Mouse (Mus musculus): Measurements from ENCODE around the gene Cebpb. TPM values are rescaled to one million over a fixed set of nuclear protein-coding genes. Genes with fewer than 3 reads are reported as not detected.

The Cebpb gene
- polyA plus RNA-seq, 1 experiment from 2014 or later, result 7.1 TPM

DNA sequence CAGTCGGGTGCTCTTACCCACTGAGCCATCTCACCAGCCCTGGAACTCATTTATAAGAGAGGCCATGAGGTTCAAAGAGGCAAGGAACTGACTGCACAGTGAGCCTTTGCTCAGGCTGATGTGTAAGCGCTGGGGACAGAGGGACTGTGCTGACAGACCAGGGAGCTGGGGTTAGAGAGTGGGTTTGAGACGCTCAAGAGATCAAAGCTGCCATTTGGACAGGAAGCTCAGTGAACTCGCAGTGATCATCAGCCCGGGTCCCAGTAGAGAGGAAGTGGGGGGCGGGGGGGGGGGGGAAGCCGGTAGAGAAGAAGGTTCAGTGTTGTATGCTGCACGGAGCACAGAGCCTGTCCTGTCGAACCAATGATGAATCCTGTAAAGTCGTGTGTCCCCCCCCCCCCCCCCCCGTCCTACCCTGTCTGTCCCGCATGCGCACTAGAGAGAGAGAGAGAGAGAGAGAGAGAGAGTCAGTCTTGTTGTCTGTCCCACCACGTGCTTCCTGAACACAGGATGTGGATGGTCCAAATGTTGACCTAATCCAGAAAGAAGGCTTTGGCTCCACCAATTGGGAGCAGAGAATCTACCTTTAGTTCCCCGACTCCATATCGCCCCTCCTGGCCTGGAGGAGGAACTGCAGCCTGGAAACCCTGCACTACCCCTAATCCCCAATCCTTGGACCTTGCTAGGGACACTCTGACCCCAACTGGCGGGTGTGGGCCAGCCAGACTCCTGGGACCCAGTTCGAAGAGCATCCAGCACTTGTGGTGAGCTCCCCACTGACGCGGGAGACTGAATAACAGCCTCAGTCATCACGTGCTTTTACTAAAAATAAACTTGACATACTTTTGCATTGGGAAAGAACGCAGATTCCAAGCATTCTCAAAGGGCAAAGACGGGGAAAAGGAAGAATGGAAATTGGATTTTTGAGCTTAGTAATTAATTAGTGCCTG, 24.4 kb downstream of the Cebpb start:
- Histone ChIP-seq H3K4me2 (replicated peaks) (no peak overlapping the region), H3K4me3 (no peak overlapping the region), H3K9ac (no peak overlapping the region), H3K27me3 (no peaks in the 10 kb centered on the region), H3K9me3 (no peaks in the 10 kb centered on the region), H3K27ac (no peak overlapping the region), H3K4me1 (peaks cover 4% of the 10 kb centered on the region; the same call in 1 of the 2 replicates), H3K36me3 (no peaks in the 10 kb centered on the region)
- ATAC-seq (ENCODE audit: insufficient number of reproducible peaks, insufficient read depth, low FRiP score, low TSS enrichment), result no peak
- WGBS, result 63% methylated on average over 21 of the region's 23 CpGs

DNA sequence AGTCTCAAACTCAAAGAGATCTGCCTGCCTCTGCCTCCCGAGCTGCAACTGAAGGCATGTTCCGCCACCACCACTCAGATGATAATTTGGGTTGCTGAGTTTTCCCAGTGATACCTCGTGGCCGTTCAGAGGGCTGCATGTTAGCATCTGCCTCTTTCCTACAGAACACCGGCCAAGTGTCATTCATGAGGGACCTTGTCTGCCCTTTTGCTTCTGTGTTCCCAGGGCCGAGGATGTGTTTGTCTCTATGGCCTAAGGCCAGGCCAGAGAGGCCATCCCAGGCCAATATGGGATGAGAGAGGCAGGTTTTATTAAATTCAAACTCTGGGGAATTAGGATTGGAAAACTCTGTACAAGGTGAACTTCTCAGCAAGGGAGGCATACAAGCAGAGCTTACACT, 25.6 kb downstream of the Cebpb start:
- ATAC-seq (ENCODE audit: insufficient number of reproducible peaks, insufficient read depth, low FRiP score, low TSS enrichment), result no peak
- Histone ChIP-seq H3K27ac (no peak overlapping the region), H3K36me3 (no peaks in the 10 kb centered on the region), H3K9ac (no peak overlapping the region), H3K4me3 (no peak overlapping the region), H3K4me1 (peaks cover 4% of the 10 kb centered on the region; the same call in 1 of the 2 replicates), H3K27me3 (no peaks in the 10 kb centered on the region), H3K4me2 (replicated peaks) (no peak overlapping the region), H3K9me3 (no peaks in the 10 kb centered on the region)
- 88% methylated on average over 6 of the region's 6 CpGs for WGBS

DNA sequence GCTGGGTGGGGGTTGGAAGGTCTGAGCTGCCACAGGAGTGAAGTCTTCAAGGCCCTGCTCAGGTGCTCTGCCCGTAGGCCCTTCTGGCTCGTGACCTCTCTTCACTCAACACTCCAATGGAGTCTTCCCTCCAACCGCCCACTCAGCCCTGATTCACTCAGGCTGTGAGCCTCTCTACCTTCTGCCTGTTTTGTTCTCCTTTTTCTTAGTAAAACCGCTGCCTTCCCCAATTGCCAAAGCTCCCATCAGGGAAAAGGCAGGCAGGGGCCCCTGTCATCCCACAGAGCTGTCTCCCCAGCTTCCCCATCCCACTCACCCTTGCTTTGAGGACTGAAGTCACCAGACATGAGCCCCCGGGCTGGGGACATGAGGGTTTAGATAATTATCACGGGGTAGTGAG, 26.3 kb downstream of the Cebpb start:
- WGBS, result 77% methylated on average over 6 of the region's 6 CpGs
- H3K36me3 ChIP-seq, result no peaks in the 10 kb centered on the region
- no peak overlapping the region for H3K4me2 ChIP-seq (replicated peaks)
- H3K9me3 ChIP-seq, result no peaks in the 10 kb centered on the region
- ATAC-seq (ENCODE audit: insufficient number of reproducible peaks, insufficient read depth, low FRiP score, low TSS enrichment), result no peak
- H3K4me1 ChIP-seq, result peaks cover 3% of the 10 kb centered on the region; the same call in 1 of the 2 replicates
- no peak overlapping the region for H3K4me3 ChIP-seq
- H3K9ac ChIP-seq, result no peak overlapping the region
- H3K27me3 ChIP-seq, result no peaks in the 10 kb centered on the region
- no peak overlapping the region for H3K27ac ChIP-seq

DNA sequence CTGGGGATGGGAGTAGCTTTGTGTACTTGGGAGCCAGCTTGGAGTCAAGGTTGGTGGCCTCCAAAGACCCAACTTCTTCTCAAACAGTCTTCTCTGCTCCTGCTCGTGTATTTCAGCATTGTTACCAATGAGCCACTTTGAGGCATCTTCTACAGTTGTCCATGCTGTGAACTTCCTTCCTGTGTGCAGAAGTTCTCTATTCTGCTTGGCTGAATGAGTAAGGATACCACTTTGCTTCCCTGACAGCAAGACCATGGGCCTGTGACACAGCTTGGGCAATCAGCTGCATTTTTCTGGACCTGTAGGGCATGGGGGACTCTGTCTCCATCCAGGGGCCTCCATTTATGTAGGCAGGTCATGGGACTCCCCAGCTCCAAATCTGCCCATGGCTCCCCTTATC, 28.5 kb downstream of the Cebpb start:
- no peak overlapping the region for H3K27ac ChIP-seq
- WGBS, result 76% methylated on average over 1 of the region's 1 CpGs
- H3K4me1 ChIP-seq, result no peaks in the 10 kb centered on the region
- H3K4me2 ChIP-seq (replicated peaks), result no peak overlapping the region
- H3K4me3 ChIP-seq, result no peak overlapping the region
- no peak for ATAC-seq (ENCODE audit: insufficient number of reproducible peaks, insufficient read depth, low FRiP score, low TSS enrichment)
- no peaks in the 10 kb centered on the region for H3K9me3 ChIP-seq
- H3K36me3 ChIP-seq, result no peaks in the 10 kb centered on the region
- no peaks in the 10 kb centered on the region for H3K27me3 ChIP-seq
- H3K9ac ChIP-seq, result no peak overlapping the region

DNA sequence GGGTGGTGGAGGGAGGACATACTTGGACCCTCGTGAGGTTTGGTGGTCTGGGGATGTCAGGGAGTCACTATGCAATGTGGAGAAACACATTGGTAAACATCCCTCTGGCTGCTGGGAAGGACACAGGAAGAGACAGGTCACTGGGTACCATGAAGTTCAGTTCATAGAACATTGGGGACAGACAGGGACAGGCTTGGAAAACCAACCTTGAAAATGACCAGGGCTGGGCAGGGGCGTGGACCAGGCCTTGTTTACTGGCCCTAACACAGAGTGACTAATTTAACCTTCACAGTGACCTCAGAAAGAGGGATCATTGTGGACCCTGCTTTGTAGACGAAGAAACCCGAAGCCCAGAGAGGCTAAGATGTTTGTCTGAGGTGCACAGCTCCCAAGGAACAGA, 30.8 kb downstream of the Cebpb start:
- H3K36me3 ChIP-seq, result no peaks in the 10 kb centered on the region
- H3K4me2 ChIP-seq (replicated peaks), result no peak overlapping the region
- H3K27ac ChIP-seq, result no peak overlapping the region
- no peaks in the 10 kb centered on the region for H3K27me3 ChIP-seq
- H3K9me3 ChIP-seq, result no peaks in the 10 kb centered on the region
- 73% methylated on average over 4 of the region's 4 CpGs for WGBS
- H3K4me1 ChIP-seq, result no peaks in the 10 kb centered on the region
- ATAC-seq (ENCODE audit: insufficient number of reproducible peaks, insufficient read depth, low FRiP score, low TSS enrichment), result no peak
- no peak overlapping the region for H3K4me3 ChIP-seq
- no peak overlapping the region for H3K9ac ChIP-seq

DNA sequence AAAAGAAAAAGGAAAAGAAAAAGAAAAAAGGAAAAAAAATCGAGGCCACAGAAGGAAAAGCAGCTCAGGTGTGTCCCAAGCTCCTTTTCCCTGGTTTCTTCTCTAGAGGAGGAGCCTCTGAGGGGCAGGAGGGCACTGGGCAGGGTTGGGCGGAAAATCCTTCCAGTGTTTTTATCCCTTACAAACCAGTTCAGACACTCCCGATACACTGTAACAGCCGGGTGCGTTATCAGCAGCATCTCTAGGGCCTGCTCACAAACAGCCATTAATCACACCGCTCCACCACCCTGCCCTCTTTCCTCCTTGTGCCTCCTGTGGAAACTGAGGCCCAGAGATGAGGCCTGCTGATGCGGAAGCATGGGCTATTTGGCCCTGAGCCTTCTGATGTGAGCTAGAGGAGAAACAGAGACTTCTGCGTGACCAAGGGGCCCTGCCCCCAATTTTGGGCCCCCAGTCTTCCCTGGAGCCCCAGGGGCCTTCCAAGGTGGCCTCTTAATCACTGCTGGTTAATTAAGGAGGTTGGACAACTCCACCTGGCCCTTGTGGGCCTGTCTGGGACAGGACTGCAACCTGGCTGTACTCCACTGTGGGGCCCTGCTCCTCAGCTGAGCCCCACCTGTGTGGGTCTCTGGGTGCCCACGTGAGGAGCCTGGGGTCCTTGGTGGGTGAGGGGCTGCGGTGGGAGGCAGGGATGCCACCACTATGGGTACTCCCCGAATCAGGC, 32.6 kb downstream of the Cebpb start:
- Histone ChIP-seq H3K27ac (no peak overlapping the region), H3K9me3 (no peaks in the 10 kb centered on the region), H3K36me3 (no peaks in the 10 kb centered on the region), H3K4me1 (no peaks in the 10 kb centered on the region), H3K4me3 (no peak overlapping the region), H3K9ac (no peak overlapping the region), H3K4me2 (replicated peaks) (no peak overlapping the region), H3K27me3 (no peaks in the 10 kb centered on the region)
- ATAC-seq (ENCODE audit: insufficient number of reproducible peaks, insufficient read depth, low FRiP score, low TSS enrichment), result no peak
- WGBS, result 77% methylated on average over 11 of the region's 11 CpGs

DNA sequence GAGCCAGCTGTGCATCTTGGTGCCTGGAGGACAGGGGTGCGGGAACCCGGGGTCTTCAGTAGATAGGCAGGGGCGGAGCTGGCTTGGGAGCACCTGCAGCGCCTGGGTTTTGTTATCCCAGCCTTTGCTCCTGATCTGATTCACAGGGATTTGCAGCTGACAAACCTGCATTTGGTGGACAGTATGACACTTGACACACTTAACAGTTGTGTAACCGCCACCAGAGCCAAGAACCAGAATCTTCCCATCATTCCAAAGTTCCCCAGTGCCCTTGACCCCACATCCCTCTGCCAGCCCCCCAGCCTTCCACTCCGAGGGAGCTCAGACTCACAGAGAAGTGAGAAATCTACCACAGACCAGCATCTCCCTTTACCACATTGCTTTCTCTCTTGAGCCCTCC, 33.8 kb downstream of the Cebpb start:
- Histone ChIP-seq H3K9me3 (no peaks in the 10 kb centered on the region), H3K4me2 (replicated peaks) (no peak overlapping the region)
- WGBS, result 66% methylated on average over 6 of the region's 6 CpGs

DNA sequence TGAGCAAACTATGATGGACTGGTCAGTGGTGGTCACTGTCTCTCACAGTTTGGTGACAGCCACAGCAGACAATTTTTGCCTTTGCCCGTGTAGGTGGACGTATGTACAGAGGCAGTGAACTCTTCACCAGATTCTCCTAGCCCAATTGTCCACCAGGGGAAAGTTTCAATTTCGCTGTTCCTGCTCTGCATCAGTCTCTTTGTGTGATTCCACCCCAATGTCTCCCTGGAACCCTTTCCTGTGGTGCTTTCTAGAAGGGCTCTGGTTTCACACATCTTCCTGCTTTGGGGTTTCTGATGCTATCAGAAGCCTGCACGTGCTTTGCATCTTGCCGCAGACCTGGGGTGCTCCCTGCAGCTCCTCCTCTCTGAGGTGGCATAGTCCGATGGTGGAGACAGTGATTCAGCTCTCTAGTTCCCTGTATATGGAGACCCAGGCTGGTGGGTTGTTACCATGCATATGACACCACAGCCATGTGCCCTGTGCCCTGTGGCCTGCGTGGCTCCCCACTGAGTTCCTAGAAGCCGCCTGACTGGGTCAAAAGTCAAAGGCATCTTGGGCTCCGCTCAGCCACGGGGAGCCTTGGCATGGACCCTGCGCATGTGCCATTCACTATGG, 35.0 kb downstream of the Cebpb start:
- no peak overlapping the region for H3K9ac ChIP-seq
- 72% methylated on average over 11 of the region's 11 CpGs for WGBS
- no peaks in the 10 kb centered on the region for H3K36me3 ChIP-seq

More for the DNA sequence above, 33.8 kb downstream of the Cebpb start:
- H3K4me1 ChIP-seq, result 0 out of 2 replicates have a peak, but pooled peaks cover 5% of the 10 kb centered on the region
- no peaks in the 10 kb centered on the region for H3K36me3 ChIP-seq
- ATAC-seq (ENCODE audit: insufficient number of reproducible peaks, insufficient read depth, low FRiP score, low TSS enrichment), result no peak
- H3K27ac ChIP-seq, result no peak overlapping the region
- H3K27me3 ChIP-seq, result no peaks in the 10 kb centered on the region
- no peak overlapping the region for H3K9ac ChIP-seq
- no peak overlapping the region for H3K4me3 ChIP-seq

DNA sequence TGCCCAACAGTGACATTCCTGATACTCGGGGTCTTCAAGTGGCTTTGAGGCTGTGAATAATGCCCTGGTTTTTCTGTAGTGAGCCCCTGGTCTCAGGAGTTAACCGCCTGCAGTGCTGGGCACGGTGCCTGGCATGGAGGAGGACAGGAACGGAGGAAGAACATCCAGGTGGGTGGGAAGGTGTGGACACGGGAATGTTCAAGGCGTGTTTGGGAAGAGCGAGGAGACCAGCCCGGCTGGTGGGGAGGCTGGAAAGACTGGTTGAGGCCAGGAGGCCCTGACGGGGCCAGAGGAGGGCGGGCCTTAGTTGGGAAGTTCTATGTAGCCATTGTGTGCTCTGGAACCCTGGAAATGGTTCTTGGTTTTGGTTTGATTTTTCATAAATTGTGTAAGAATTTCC, 37.2 kb downstream of the Cebpb start:
- WGBS, result 92% methylated on average over 10 of the region's 10 CpGs
- no peak overlapping the region for H3K4me3 ChIP-seq

More for the DNA sequence above, 35.0 kb downstream of the Cebpb start:
- Histone ChIP-seq H3K9me3 (no peaks in the 10 kb centered on the region), H3K4me2 (replicated peaks) (no peak overlapping the region), H3K4me1 (0 out of 2 replicates have a peak, but pooled peaks cover 5% of the 10 kb centered on the region), H3K27me3 (no peaks in the 10 kb centered on the region), H3K27ac (no peak overlapping the region), H3K4me3 (no peak overlapping the region)
- ATAC-seq (ENCODE audit: insufficient number of reproducible peaks, insufficient read depth, low FRiP score, low TSS enrichment), result no peak

DNA sequence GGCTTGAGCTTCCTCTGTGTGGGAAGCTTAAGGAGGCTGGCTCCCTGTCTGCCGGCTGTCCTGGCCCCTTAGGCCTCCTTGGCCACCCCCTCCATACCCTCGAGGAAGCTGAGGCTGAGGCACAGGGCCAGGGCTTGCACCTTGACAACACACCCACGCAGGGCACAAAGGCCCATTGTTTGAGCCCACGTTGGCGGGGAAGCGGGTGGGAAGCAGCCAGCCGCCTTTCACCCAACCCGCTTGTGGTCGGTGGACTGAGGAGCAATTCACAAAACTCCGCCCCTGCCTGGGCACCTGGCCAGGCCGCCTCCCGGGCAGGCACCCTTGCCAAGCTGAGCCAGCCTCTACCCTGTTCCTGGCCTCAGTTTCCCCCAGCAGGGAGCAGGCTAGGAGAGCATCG, 38.4 kb downstream of the Cebpb start:
- Histone ChIP-seq H3K9me3 (no peaks in the 10 kb centered on the region), H3K4me3 (no peak overlapping the region), H3K9ac (no peak overlapping the region), H3K27me3 (no peaks in the 10 kb centered on the region), H3K36me3 (no peaks in the 10 kb centered on the region), H3K27ac (no peak overlapping the region), H3K4me2 (replicated peaks) (no peak overlapping the region), H3K4me1 (peaks cover 8% of the 10 kb centered on the region; the same call in 1 of the 2 replicates)
- no peak for ATAC-seq (ENCODE audit: insufficient number of reproducible peaks, insufficient read depth, low FRiP score, low TSS enrichment)
- 48% methylated on average over 13 of the region's 13 CpGs for WGBS

More for the DNA sequence above, 37.2 kb downstream of the Cebpb start:
- H3K4me1 ChIP-seq, result peaks cover 7% of the 10 kb centered on the region; the same call in 1 of the 2 replicates
- H3K4me2 ChIP-seq (replicated peaks), result no peak overlapping the region
- H3K27ac ChIP-seq, result no peak overlapping the region
- H3K36me3 ChIP-seq, result no peaks in the 10 kb centered on the region
- no peaks in the 10 kb centered on the region for H3K27me3 ChIP-seq
- H3K9ac ChIP-seq, result no peak overlapping the region
- ATAC-seq (ENCODE audit: insufficient number of reproducible peaks, insufficient read depth, low FRiP score, low TSS enrichment), result no peak
- no peaks in the 10 kb centered on the region for H3K9me3 ChIP-seq

DNA sequence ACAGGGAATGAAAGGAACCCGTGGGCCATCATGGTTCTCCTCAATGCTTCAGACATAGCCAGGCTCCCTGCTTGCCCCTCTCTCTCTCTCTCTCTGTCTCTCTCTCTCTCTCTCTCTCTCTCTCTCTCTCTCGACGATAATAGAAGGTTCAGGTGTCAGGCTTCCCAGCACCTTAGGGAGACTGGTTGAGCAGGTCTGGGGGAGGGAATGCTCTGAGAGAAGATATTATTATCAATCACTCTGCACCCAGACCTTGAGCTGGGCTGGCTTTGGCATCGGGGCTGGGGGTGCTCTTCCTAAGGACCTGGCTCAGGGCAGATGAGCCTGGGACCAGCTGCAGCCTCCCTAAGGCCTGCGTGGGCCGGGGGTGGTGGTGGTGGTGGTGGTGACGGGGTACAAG, 41.3 kb downstream of the Cebpb start:
- ATAC-seq (ENCODE audit: insufficient number of reproducible peaks, insufficient read depth, low FRiP score, low TSS enrichment), result no peak
- Histone ChIP-seq H3K4me3 (no peak overlapping the region), H3K27ac (no peak overlapping the region), H3K36me3 (no peaks in the 10 kb centered on the region), H3K9me3 (no peaks in the 10 kb centered on the region), H3K4me2 (replicated peaks) (no peak overlapping the region), H3K27me3 (no peaks in the 10 kb centered on the region), H3K9ac (no peak overlapping the region), H3K4me1 (peaks cover 8% of the 10 kb centered on the region; the same call in 1 of the 2 replicates)
- 68% methylated on average over 7 of the region's 7 CpGs for WGBS
